Mouse (Mus musculus): ENCODE results near the gene Xpnpep1.

DNA sequence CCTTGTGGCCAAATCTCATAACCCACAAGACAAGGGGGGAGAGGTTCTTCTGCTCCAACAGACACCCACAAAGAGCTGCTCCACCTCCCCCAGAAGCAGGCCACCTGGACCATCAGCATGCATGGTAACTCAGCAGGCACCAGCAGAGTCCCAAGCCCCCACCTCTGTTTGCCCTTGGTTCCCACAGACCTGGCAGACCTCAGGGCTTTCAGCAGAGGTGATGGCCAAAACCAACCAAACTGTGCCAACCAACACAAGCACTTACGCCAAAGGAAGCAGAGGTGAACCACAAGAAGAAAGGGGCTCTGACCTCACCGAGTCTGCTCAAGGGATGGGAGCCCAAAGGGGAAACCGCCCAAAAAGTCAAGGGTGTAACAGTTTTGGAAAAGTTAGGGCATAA is 26.3 kb downstream of the Xpnpep1 start:
- TF ChIP-seq POLR2A (IDR thresholded peaks at IDR 0.05; ENCODE audit: borderline replicate concordance, extremely low read depth, low read depth, low read length), result no peak
- no peak for TF ChIP-seq CTCF (IDR thresholded peaks at IDR 0.05; ENCODE audit: insufficient read depth, low read length)
